Mouse (Mus musculus): ENCODE data around the gene Lrfn3. TPM values are rescaled to one million over a fixed set of nuclear protein-coding genes. Genes with fewer than 3 reads are reported as not detected.

The Lrfn3 gene
- polyA plus RNA-seq, 1 experiment, result 0.20 TPM

GRCm38 (mm10) chr7:30399671-30400070 is 37.1 kb upstream of the Lrfn3 start:
- no peaks in the 10 kb centered on the region for H3K79me2 ChIP-seq (ENCODE audit: control insufficient read depth, insufficient read depth)
- H3ac ChIP-seq (ENCODE audit: control insufficient read depth, insufficient read length, low read depth), result no peak overlapping the region
- no peaks in the 10 kb centered on the region for H3K79me3 ChIP-seq (ENCODE audit: low read depth)
- H3K27me3 ChIP-seq (ENCODE audit: control insufficient read depth, insufficient read depth, insufficient read length), result peaks cover 6% of the 10 kb centered on the region
- no peaks in the 10 kb centered on the region for H3K36me3 ChIP-seq (ENCODE audit: control insufficient read depth, insufficient read depth)
- TF ChIP-seq MYOG (IDR thresholded peaks at IDR 0.05; ENCODE audit: control insufficient read depth, extremely low read depth, insufficient read length), result no peak
- no peak for TF ChIP-seq MYOD1 (IDR thresholded peaks at IDR 0.05; ENCODE audit: control insufficient read depth, insufficient read length, low read depth)
- TF ChIP-seq CTCF (IDR thresholded peaks at IDR 0.05; ENCODE audit: control insufficient read depth, insufficient read depth, insufficient read length), result no peak
- TF ChIP-seq FOSL1 (IDR thresholded peaks at IDR 0.05; ENCODE audit: insufficient read depth, low read length, poor library complexity, severe bottlenecking), result no peak
- no peak for TF ChIP-seq USF1 (IDR thresholded peaks at IDR 0.05; ENCODE audit: low read depth)
- no peak for TF ChIP-seq CEBPB (IDR thresholded peaks at IDR 0.05; ENCODE audit: low read depth)
- no peak for TF ChIP-seq MAX (IDR thresholded peaks at IDR 0.05)
- no peak overlapping the region for H3K4me3 ChIP-seq (ENCODE audit: insufficient read depth, poor library complexity, severe bottlenecking)

- Histone ChIP-seq H3K4me3 (ENCODE audit: insufficient read depth, poor library complexity, severe bottlenecking) (no peak overlapping the region), H3K27me3 (ENCODE audit: control insufficient read depth, insufficient read depth, insufficient read length) (peaks cover 15% of the 10 kb centered on the region), H3K36me3 (ENCODE audit: control insufficient read depth, insufficient read depth) (no peaks in the 10 kb centered on the region), H3K79me2 (ENCODE audit: control insufficient read depth, insufficient read depth) (no peaks in the 10 kb centered on the region), H3ac (ENCODE audit: control insufficient read depth, insufficient read length, low read depth) (no peak overlapping the region), H3K79me3 (ENCODE audit: low read depth) (no peaks in the 10 kb centered on the region)
- TF ChIP-seq CEBPB (IDR thresholded peaks at IDR 0.05; ENCODE audit: low read depth) (no peak), MAX (IDR thresholded peaks at IDR 0.05) (no peak), USF1 (IDR thresholded peaks at IDR 0.05; ENCODE audit: low read depth) (no peak), MYOG (IDR thresholded peaks at IDR 0.05; ENCODE audit: control insufficient read depth, extremely low read depth, insufficient read length) (no peak), MYOD1 (IDR thresholded peaks at IDR 0.05; ENCODE audit: control insufficient read depth, insufficient read length, low read depth) (no peak), CTCF (IDR thresholded peaks at IDR 0.05; ENCODE audit: control insufficient read depth, insufficient read depth, insufficient read length) (no peak), FOSL1 (IDR thresholded peaks at IDR 0.05; ENCODE audit: insufficient read depth, low read length, poor library complexity, severe bottlenecking) (no peak)
Observed at GRCm38 (mm10) chr7:30394871-30395270, 32.3 kb upstream of the Lrfn3 start.

GRCm38 (mm10) chr7:30394379-30394778 is 31.8 kb upstream of the Lrfn3 start:
- H3K4me3 ChIP-seq (ENCODE audit: insufficient read depth, poor library complexity, severe bottlenecking), result no peak overlapping the region
- TF ChIP-seq FOSL1 (IDR thresholded peaks at IDR 0.05; ENCODE audit: insufficient read depth, low read length, poor library complexity, severe bottlenecking), result no peak
- peaks cover 11% of the 10 kb centered on the region for H3K27me3 ChIP-seq (ENCODE audit: control insufficient read depth, insufficient read depth, insufficient read length)
- no peaks in the 10 kb centered on the region for H3K79me3 ChIP-seq (ENCODE audit: low read depth)
- no peak overlapping the region for H3ac ChIP-seq (ENCODE audit: control insufficient read depth, insufficient read length, low read depth)
- no peaks in the 10 kb centered on the region for H3K36me3 ChIP-seq (ENCODE audit: control insufficient read depth, insufficient read depth)
- H3K79me2 ChIP-seq (ENCODE audit: control insufficient read depth, insufficient read depth), result no peaks in the 10 kb centered on the region

GRCm38 (mm10) chr7:30393631-30394030 is 31.1 kb upstream of the Lrfn3 start:
- Histone ChIP-seq H3K4me3 (ENCODE audit: insufficient read depth, poor library complexity, severe bottlenecking) (no peak overlapping the region), H3K36me3 (ENCODE audit: control insufficient read depth, insufficient read depth) (no peaks in the 10 kb centered on the region), H3K79me3 (ENCODE audit: low read depth) (no peaks in the 10 kb centered on the region), H3ac (ENCODE audit: control insufficient read depth, insufficient read length, low read depth) (no peak overlapping the region), H3K27me3 (ENCODE audit: control insufficient read depth, insufficient read depth, insufficient read length) (peaks cover 11% of the 10 kb centered on the region), H3K79me2 (ENCODE audit: control insufficient read depth, insufficient read depth) (no peaks in the 10 kb centered on the region)
- no peak for TF ChIP-seq MYOD1 (IDR thresholded peaks at IDR 0.05; ENCODE audit: control insufficient read depth, insufficient read length, low read depth)

GRCm38 (mm10) chr7:30392746-30393520 is 30.4 kb upstream of the Lrfn3 start:
- H3K79me3 ChIP-seq (ENCODE audit: low read depth), result no peaks in the 10 kb centered on the region
- no peak overlapping the region for H3ac ChIP-seq (ENCODE audit: control insufficient read depth, insufficient read length, low read depth)
- no peak overlapping the region for H3K4me3 ChIP-seq (ENCODE audit: insufficient read depth, poor library complexity, severe bottlenecking)
- H3K79me2 ChIP-seq (ENCODE audit: control insufficient read depth, insufficient read depth), result no peaks in the 10 kb centered on the region
- no peak for TF ChIP-seq MAX (IDR thresholded peaks at IDR 0.05)
- TF ChIP-seq CTCF (IDR thresholded peaks at IDR 0.05; ENCODE audit: control insufficient read depth, insufficient read depth, insufficient read length), result no peak
- no peak for TF ChIP-seq CEBPB (IDR thresholded peaks at IDR 0.05; ENCODE audit: low read depth)
- TF ChIP-seq MYOD1 (IDR thresholded peaks at IDR 0.05; ENCODE audit: control insufficient read depth, insufficient read length, low read depth), result no peak
- TF ChIP-seq MYOG (IDR thresholded peaks at IDR 0.05; ENCODE audit: control insufficient read depth, extremely low read depth, insufficient read length), result no peak
- TF ChIP-seq FOSL1 (IDR thresholded peaks at IDR 0.05; ENCODE audit: insufficient read depth, low read length, poor library complexity, severe bottlenecking), result no peak
- H3K27me3 ChIP-seq (ENCODE audit: control insufficient read depth, insufficient read depth, insufficient read length), result peaks cover 11% of the 10 kb centered on the region
- no peaks in the 10 kb centered on the region for H3K36me3 ChIP-seq (ENCODE audit: control insufficient read depth, insufficient read depth)

- Histone ChIP-seq H3K27me3 (ENCODE audit: control insufficient read depth, insufficient read depth, insufficient read length) (no peaks in the 10 kb centered on the region), H3ac (ENCODE audit: control insufficient read depth, insufficient read length, low read depth) (no peak overlapping the region), H3K4me3 (ENCODE audit: insufficient read depth, poor library complexity, severe bottlenecking) (no peak overlapping the region), H3K79me2 (ENCODE audit: control insufficient read depth, insufficient read depth) (no peaks in the 10 kb centered on the region), H3K36me3 (ENCODE audit: control insufficient read depth, insufficient read depth) (no peaks in the 10 kb centered on the region), H3K79me3 (ENCODE audit: low read depth) (no peaks in the 10 kb centered on the region)
- TF ChIP-seq FOSL1 (IDR thresholded peaks at IDR 0.05; ENCODE audit: insufficient read depth, low read length, poor library complexity, severe bottlenecking) (no peak), MYOD1 (IDR thresholded peaks at IDR 0.05; ENCODE audit: control insufficient read depth, insufficient read length, low read depth) (no peak), CTCF (IDR thresholded peaks at IDR 0.05; ENCODE audit: control insufficient read depth, insufficient read depth, insufficient read length) (no peak), USF1 (IDR thresholded peaks at IDR 0.05; ENCODE audit: low read depth) (no peak), MAX (IDR thresholded peaks at IDR 0.05) (no peak), MYOG (IDR thresholded peaks at IDR 0.05; ENCODE audit: control insufficient read depth, extremely low read depth, insufficient read length) (no peak), CEBPB (IDR thresholded peaks at IDR 0.05; ENCODE audit: low read depth) (no peak)
Observed at GRCm38 (mm10) chr7:30384106-30384505, 21.5 kb upstream of the Lrfn3 start.
